Mouse (Mus musculus): Measurements from ENCODE around the gene Serpinb8. TPM values are rescaled to one million over a fixed set of nuclear protein-coding genes. Genes with fewer than 3 reads are reported as not detected.

Serpinb8 gene
- polyA plus RNA-seq, 1 experiment from 2014 or later, result 6.2 TPM

DNA sequence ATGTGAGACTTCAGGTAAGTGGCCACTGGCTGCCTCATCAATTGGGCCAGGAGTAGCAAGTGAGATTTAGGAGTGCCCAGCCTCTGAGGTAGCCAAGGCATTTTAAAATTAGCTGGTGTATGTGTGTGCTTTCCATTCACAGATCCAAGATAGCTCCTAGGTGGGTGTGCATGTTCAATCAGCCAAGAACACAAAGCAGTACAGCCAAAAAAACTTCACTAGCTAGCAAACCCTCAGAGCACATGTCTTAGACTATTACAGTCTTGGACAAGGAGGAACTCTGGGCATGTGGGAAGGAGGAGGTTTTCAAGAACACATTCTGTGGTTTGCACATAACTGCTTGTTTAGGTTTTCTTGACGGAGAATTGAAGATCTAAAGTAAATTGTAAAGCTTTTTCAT, 8.6 kb upstream of the Serpinb8 start:
- Histone ChIP-seq H3K9ac (replicated peaks; ENCODE audit: low read depth) (no peak overlapping the region), H3K9me3 (ENCODE audit: low read length) (no peaks in the 10 kb centered on the region), H3K4me2 (replicated peaks; ENCODE audit: low read depth, low read length) (no peak overlapping the region), H3K27ac (ENCODE audit: low read length) (no peak overlapping the region), H3K36me3 (ENCODE audit: insufficient read depth, low read length) (no peaks in the 10 kb centered on the region), H3K4me1 (ENCODE audit: insufficient read depth, low read depth, low read length) (no peaks in the 10 kb centered on the region), H3K27me3 (replicated peaks; ENCODE audit: insufficient read depth, low read length) (no peaks in the 10 kb centered on the region), H3K4me3 (ENCODE audit: low read depth, low read length) (no peak overlapping the region)
- ATAC-seq (no peak), DNase-seq (ENCODE audit: low spot score) (no peak)
- WGBS, result 52% methylated on average over 1 of the region's 1 CpGs
- TF ChIP-seq EP300 (IDR thresholded peaks at IDR 0.05), result no peak
- no peak for TF ChIP-seq CTCF (IDR thresholded peaks at IDR 0.05)

DNA sequence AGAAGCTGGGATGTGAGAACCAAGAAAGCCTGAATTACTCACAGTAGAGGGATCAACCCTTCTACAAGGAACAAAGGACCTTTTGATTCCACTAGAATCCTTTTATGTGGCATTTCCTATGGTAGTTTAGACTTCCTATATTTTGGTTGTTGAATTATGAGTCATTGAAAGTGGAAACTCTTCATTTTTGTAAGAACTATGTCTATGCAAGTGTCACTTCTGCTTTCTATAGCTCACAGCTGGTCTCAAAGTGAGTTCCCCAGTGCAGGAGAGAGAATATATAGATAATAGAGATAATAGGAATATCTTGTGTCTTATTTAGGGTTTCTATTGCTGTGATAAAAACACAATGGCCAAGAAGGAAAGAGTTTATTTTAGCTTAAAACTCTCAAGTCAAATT, 6.9 kb upstream of the Serpinb8 start:
- H3K9me3 ChIP-seq (ENCODE audit: low read length), result no peaks in the 10 kb centered on the region
- H3K4me2 ChIP-seq (replicated peaks; ENCODE audit: low read depth, low read length), result no peak overlapping the region
- no peak overlapping the region for H3K4me3 ChIP-seq (ENCODE audit: low read depth, low read length)
- H3K9ac ChIP-seq (replicated peaks; ENCODE audit: low read depth), result no peak overlapping the region
- no peak for TF ChIP-seq CTCF (IDR thresholded peaks at IDR 0.05)
- no peak for ATAC-seq
- H3K4me1 ChIP-seq (ENCODE audit: insufficient read depth, low read depth, low read length), result no peaks in the 10 kb centered on the region
- no peak for DNase-seq (ENCODE audit: low spot score)
- H3K27ac ChIP-seq (ENCODE audit: low read length), result no peak overlapping the region
- H3K36me3 ChIP-seq (ENCODE audit: insufficient read depth, low read length), result no peaks in the 10 kb centered on the region
- H3K27me3 ChIP-seq (replicated peaks; ENCODE audit: insufficient read depth, low read length), result no peaks in the 10 kb centered on the region

DNA sequence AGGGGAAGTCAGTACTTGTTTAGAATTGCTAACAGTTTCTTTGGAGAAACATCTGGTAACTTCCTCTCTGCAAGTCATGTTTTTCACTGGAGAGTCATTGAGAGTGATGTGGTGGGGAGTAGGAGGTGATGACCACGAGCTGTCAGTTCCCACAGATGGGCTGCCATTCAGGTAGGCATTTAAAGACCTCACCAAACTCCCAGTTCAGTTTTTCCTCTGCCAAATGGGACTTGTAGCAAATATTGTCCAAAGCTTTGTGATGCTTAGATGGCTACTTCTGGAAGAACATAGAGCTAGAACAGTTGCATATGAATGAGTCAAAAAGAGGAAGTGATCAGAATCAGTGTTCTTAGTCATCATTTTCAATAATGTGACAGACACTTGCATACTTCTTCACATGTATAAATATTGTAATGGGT, 5.8 kb upstream of the Serpinb8 start:
- WGBS, result 23% methylated on average over 1 of the region's 1 CpGs
- H3K27ac ChIP-seq (ENCODE audit: low read length), result no peak overlapping the region
- H3K36me3 ChIP-seq (ENCODE audit: insufficient read depth, low read length), result no peaks in the 10 kb centered on the region
- H3K4me2 ChIP-seq (replicated peaks; ENCODE audit: low read depth, low read length), result no peak overlapping the region
- H3K4me1 ChIP-seq (ENCODE audit: insufficient read depth, low read depth, low read length), result no peaks in the 10 kb centered on the region
- no peak overlapping the region for H3K4me3 ChIP-seq (ENCODE audit: low read depth, low read length)
- H3K9me3 ChIP-seq (ENCODE audit: low read length), result no peaks in the 10 kb centered on the region
- ATAC-seq (no peak), DNase-seq (ENCODE audit: low spot score) (no peak)
- TF ChIP-seq EP300 (IDR thresholded peaks at IDR 0.05) (no peak), CTCF (IDR thresholded peaks at IDR 0.05) (no peak)
- no peak overlapping the region for H3K9ac ChIP-seq (replicated peaks; ENCODE audit: low read depth)
- H3K27me3 ChIP-seq (replicated peaks; ENCODE audit: insufficient read depth, low read length), result no peaks in the 10 kb centered on the region

DNA sequence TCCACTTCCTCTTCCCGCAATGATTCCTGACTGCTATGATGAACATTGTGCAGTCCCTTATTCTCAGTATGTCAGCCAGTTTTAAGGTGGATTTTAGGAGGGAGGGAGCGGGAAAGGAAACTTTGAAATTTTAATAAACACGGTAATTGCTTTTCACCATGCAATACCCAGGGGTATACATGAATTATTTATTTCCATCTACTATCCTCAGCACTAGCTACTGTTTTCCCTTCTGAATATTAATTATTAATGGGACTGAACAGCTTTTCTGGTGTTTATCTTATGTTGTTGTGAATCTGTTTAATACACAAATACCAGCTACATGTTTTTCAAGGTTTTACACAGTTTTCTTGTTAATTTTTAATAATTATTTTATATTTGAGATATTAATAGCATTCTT, 4.9 kb upstream of the Serpinb8 start:
- no peaks in the 10 kb centered on the region for H3K9me3 ChIP-seq (ENCODE audit: low read length)
- no peak for ATAC-seq
- no peaks in the 10 kb centered on the region for H3K36me3 ChIP-seq (ENCODE audit: insufficient read depth, low read length)
- no peak overlapping the region for H3K4me2 ChIP-seq (replicated peaks; ENCODE audit: low read depth, low read length)
- TF ChIP-seq EP300 (IDR thresholded peaks at IDR 0.05) (no peak), CTCF (IDR thresholded peaks at IDR 0.05) (no peak)
- no peak overlapping the region for H3K27ac ChIP-seq (ENCODE audit: low read length)
- H3K27me3 ChIP-seq (replicated peaks; ENCODE audit: insufficient read depth, low read length), result no peaks in the 10 kb centered on the region
- no peak overlapping the region for H3K9ac ChIP-seq (replicated peaks; ENCODE audit: low read depth)
- WGBS, result 94% methylated on average over 3 of the region's 3 CpGs
- no peak for DNase-seq (ENCODE audit: low spot score)
- H3K4me3 ChIP-seq (ENCODE audit: low read depth, low read length), result no peak overlapping the region
- H3K4me1 ChIP-seq (ENCODE audit: insufficient read depth, low read depth, low read length), result no peaks in the 10 kb centered on the region

DNA sequence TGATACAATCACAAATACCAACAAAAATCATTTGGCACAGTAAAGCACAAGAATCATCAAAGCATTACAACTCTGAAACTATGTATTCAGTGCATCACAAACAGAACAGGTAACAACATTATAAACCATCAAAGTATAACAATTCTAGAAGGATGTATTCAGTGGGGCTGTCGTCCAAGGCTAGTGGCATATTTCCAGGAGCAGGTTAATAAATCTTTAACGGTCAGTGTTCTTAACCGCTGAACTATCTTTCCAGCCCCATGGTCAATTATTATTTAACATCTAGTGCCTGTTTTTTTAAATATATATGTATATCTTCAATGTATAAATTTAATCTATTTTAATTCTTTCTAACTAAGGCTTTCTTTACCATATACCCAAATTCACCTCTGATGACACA, 3.6 kb upstream of the Serpinb8 start:
- Histone ChIP-seq H3K27me3 (replicated peaks; ENCODE audit: insufficient read depth, low read length) (no peaks in the 10 kb centered on the region), H3K4me1 (ENCODE audit: insufficient read depth, low read depth, low read length) (no peaks in the 10 kb centered on the region; the same call in 1 of the 2 replicates), H3K9ac (replicated peaks; ENCODE audit: low read depth) (no peak overlapping the region), H3K27ac (ENCODE audit: low read length) (no peak overlapping the region), H3K9me3 (ENCODE audit: low read length) (no peaks in the 10 kb centered on the region), H3K4me2 (replicated peaks; ENCODE audit: low read depth, low read length) (no peak overlapping the region), H3K4me3 (ENCODE audit: low read depth, low read length) (no peak overlapping the region), H3K36me3 (ENCODE audit: insufficient read depth, low read length) (no peaks in the 10 kb centered on the region)
- DNase-seq (ENCODE audit: low spot score), result no peak
- TF ChIP-seq CTCF (IDR thresholded peaks at IDR 0.05) (no peak), EP300 (IDR thresholded peaks at IDR 0.05) (no peak)
- WGBS, result 72% methylated on average over 3 of the region's 3 CpGs
- ATAC-seq, result no peak

DNA sequence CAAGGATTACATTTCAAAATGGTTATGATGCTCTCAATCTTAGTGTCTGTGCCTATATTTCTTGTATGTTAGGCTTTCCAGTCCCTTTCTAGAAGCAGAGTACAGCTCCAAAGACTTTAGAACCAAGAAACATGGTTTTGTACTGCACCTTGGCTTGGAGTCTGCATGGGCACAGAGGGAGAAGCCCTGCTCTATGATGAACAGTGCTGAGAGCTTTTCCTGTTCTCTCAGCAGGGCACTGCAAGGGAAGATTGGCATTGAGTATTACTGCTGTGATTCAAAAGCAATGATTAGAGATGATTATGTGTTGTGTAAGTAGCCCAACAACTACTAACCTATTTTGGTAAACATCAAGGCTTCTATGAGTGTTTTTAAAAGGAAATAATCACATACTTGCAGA, 1.6 kb upstream of the Serpinb8 start:
- H3K4me2 ChIP-seq (replicated peaks; ENCODE audit: low read depth, low read length), result no peak overlapping the region
- DNase-seq (ENCODE audit: low spot score), result no peak

DNA sequence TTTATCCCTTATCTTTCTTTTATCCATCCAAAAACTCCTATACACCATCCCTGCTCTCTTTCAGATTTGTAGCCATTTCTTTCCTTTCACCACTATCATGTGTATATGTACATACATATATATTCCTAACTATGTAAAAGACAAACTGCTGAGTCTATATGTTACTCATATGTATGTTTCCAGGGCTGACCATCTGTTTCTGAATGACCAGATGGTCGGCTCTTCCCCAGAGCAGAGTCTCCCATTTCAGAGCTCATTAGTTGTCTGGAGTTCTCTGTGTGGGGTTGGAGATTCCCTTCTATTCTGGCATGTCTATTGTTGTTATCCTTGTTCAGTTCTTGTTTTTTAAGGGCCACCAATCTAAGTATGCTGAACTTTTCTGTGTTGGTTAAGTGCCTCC, 1.2 kb upstream of the Serpinb8 start:
- no peaks in the 10 kb centered on the region for H3K9me3 ChIP-seq (ENCODE audit: low read length)
- H3K4me3 ChIP-seq (ENCODE audit: low read depth, low read length), result no peak overlapping the region
- no peak overlapping the region for H3K27ac ChIP-seq (ENCODE audit: low read length)
- no peaks in the 10 kb centered on the region; the same call in 1 of the 2 replicates for H3K4me1 ChIP-seq (ENCODE audit: insufficient read depth, low read depth, low read length)
- WGBS, result 62% methylated on average over 1 of the region's 1 CpGs
- no peak for DNase-seq (ENCODE audit: low spot score)
- no peak for TF ChIP-seq EP300 (IDR thresholded peaks at IDR 0.05)
- no peak for ATAC-seq
- H3K4me2 ChIP-seq (replicated peaks; ENCODE audit: low read depth, low read length), result no peak overlapping the region
- H3K9ac ChIP-seq (replicated peaks; ENCODE audit: low read depth), result no peak overlapping the region
- no peaks in the 10 kb centered on the region for H3K36me3 ChIP-seq (ENCODE audit: insufficient read depth, low read length)
- H3K27me3 ChIP-seq (replicated peaks; ENCODE audit: insufficient read depth, low read length), result no peaks in the 10 kb centered on the region

More for the DNA sequence above, 1.6 kb upstream of the Serpinb8 start:
- no peak overlapping the region for H3K4me3 ChIP-seq (ENCODE audit: low read depth, low read length)
- H3K27ac ChIP-seq (ENCODE audit: low read length), result no peak overlapping the region
- H3K9ac ChIP-seq (replicated peaks; ENCODE audit: low read depth), result no peak overlapping the region
- H3K36me3 ChIP-seq (ENCODE audit: insufficient read depth, low read length), result no peaks in the 10 kb centered on the region
- TF ChIP-seq EP300 (IDR thresholded peaks at IDR 0.05) (no peak), CTCF (IDR thresholded peaks at IDR 0.05) (no peak)
- H3K27me3 ChIP-seq (replicated peaks; ENCODE audit: insufficient read depth, low read length), result no peaks in the 10 kb centered on the region
- ATAC-seq, result no peak
- no peaks in the 10 kb centered on the region; the same call in 1 of the 2 replicates for H3K4me1 ChIP-seq (ENCODE audit: insufficient read depth, low read depth, low read length)
- no peaks in the 10 kb centered on the region for H3K9me3 ChIP-seq (ENCODE audit: low read length)

Measured in lung, postnatal 0 days (tissue).